Mouse (Mus musculus) cortical plate, adult 2 months (tissue): ENCODE results near the gene Slc35e1.

ENCODE experiments used
- CTCF ChIP-seq: fragments of 200-500 bp; IDR thresholded peaks from 2 replicates; pipeline ENCODE4 v1.5.1; 2011; ENCODE audit warnings: mild to moderate bottlenecking, control low read depth, low read length; ENCODE audit not compliant: insufficient read depth; ENCODE audit errors: extremely low read depth
- POLR2A ChIP-seq: fragments of 200-500 bp; IDR thresholded peaks from 2 replicates; pipeline ENCODE4 v1.6.1; 2011; ENCODE audit warnings: mild to moderate bottlenecking, low read length, control low read depth; ENCODE audit not compliant: insufficient read depth; ENCODE audit errors: extremely low read depth

GRCm38 (mm10) chr8:72458457-72458856 is 34.0 kb downstream of the Slc35e1 start:
- no peak for TF ChIP-seq POLR2A
- no peak for TF ChIP-seq CTCF
